ENCODE assay signal across 15 mouse cellular contexts in genomic region chr19:25385981-25386380, GRCm38 (mm10).
DNase-seq lines count a peak whose midpoint lies in the region; ATAC-seq and TF ChIP-seq lines count a peak whose summit lies in the region.
"Had no signal": no experiment of that assay in that cellular context is flagged by ENCODE, and none has a peak within 500 bp of the region (broad histone marks: within the 10 kb centered on the region; RNA-seq: fewer than 3 reads in every experiment).

No protein-coding gene starts in this region.

- peaks cover 20% of the 10 kb centered on the region; the same call in 1 of the 2 replicates for H3K79me2 ChIP-seq in liver, adult 2 months (ENCODE audit: control insufficient read depth, insufficient read depth, low read length)
- H3K79me2 ChIP-seq in myocyte (ENCODE audit: control insufficient read depth, insufficient read depth), result no peaks in the 10 kb centered on the region

- no peaks in the 10 kb centered on the region for H3K36me3 ChIP-seq in liver, adult 2 months (ENCODE audit: control insufficient read depth, insufficient read depth, low read length)
- no peaks in the 10 kb centered on the region for H3K36me3 ChIP-seq in liver, embryonic 12.5 days
- H3K36me3 ChIP-seq in heart, embryonic 14.5 days (ENCODE audit: control insufficient read depth, insufficient read depth, low read length), result peaks cover 3% of the 10 kb centered on the region; the same call in 1 of the 2 replicates
- no peaks in the 10 kb centered on the region for H3K36me3 ChIP-seq in myocyte (ENCODE audit: control insufficient read depth, insufficient read depth)
- H3K36me3 ChIP-seq: midbrain, embryonic 12.5 days had no signal

- in situ Hi-C loops in Patski (cut with MboI; ENCODE audit: low pct_unique_long_range_greater_than_20kb), result no loop called here

- H3K9me3 ChIP-seq in liver, embryonic 12.5 days (replicated peaks), result no peaks in the 10 kb centered on the region
- H3K9me3 ChIP-seq in heart, embryonic 14.5 days (ENCODE audit: control insufficient read depth, low read length), result no peaks in the 10 kb centered on the region
- H3K9me3 ChIP-seq: forebrain, embryonic 13.5 days; midbrain, embryonic 12.5 days had no signal

- H3K4me3 ChIP-seq in liver, adult 2 months (ENCODE audit: insufficient read depth, low read depth, low read length), result no peak overlapping the region
- no peak overlapping the region for H3K4me3 ChIP-seq in liver, embryonic 12.5 days
- 0 out of 4 replicates have a peak overlapping the region, but pooled peaks have one; percentile 1 to 2 for H3K4me3 ChIP-seq in heart, embryonic 14.5 days (ENCODE audit: control insufficient read depth in 1 of 2, insufficient read depth in 1 of 2, low read depth in 1 of 2, low read length in 2 of 2)
- H3K4me3 ChIP-seq in myocyte, result no peak overlapping the region
- H3K4me3 ChIP-seq: forebrain, embryonic 13.5 days; midbrain, embryonic 12.5 days had no signal

- H3K4me1 ChIP-seq in liver, adult 2 months (ENCODE audit: control insufficient read depth, insufficient read depth, low read length), result peaks cover 23% of the 10 kb centered on the region
- peaks cover 15% of the 10 kb centered on the region; the same call in 1 of the 2 replicates for H3K4me1 ChIP-seq in liver, embryonic 12.5 days
- peaks cover 28 to 61% of the 10 kb centered on the region in 2 experiments for H3K4me1 ChIP-seq in heart, embryonic 14.5 days (ENCODE audit: control insufficient read depth in 2 of 2, insufficient read depth in 2 of 2, low read length in 2 of 2)

- TF ChIP-seq POLR2A in liver, adult 2 months (IDR thresholded peaks at IDR 0.05; ENCODE audit: extremely low read depth, insufficient read depth, low read length), result no peak
- TF ChIP-seq POLR2A in myocyte (IDR thresholded peaks at IDR 0.05; ENCODE audit: insufficient read length, low read depth), result no peak

- H3K4me2 ChIP-seq in liver, embryonic 12.5 days, result no peak overlapping the region
- H3K4me2 ChIP-seq in heart, embryonic 14.5 days (ENCODE audit: low read length), result peak overlapping the region; percentile 55
- H3K4me2 ChIP-seq in myocyte (ENCODE audit: low read depth), result peak overlapping the region; percentile 57
- H3K4me2 ChIP-seq: forebrain, embryonic 13.5 days; hindbrain, embryonic 14.5 days; midbrain, embryonic 12.5 days had no signal

- TF ChIP-seq CTCF in liver, adult 2 months (IDR thresholded peaks at IDR 0.05; ENCODE audit: low read depth, low read length), result no peak
- no peak for TF ChIP-seq CTCF in Patski (IDR thresholded peaks at IDR 0.05)

- H3ac ChIP-seq in myocyte (ENCODE audit: control insufficient read depth, insufficient read length), result no peak overlapping the region

- no peaks in the 10 kb centered on the region for H3K27me3 ChIP-seq in liver, adult 2 months (ENCODE audit: control insufficient read depth, insufficient read depth, low read length)
- 0 out of 2 replicates have a peak, but pooled peaks cover 5% of the 10 kb centered on the region for H3K27me3 ChIP-seq in liver, embryonic 12.5 days (replicated peaks)
- no peaks in the 10 kb centered on the region for H3K27me3 ChIP-seq in Patski
- no peaks in the 10 kb centered on the region for H3K27me3 ChIP-seq in heart, embryonic 14.5 days (ENCODE audit: control insufficient read depth, insufficient read depth, low read length)
- H3K27me3 ChIP-seq in myocyte (ENCODE audit: control insufficient read depth, insufficient read depth, insufficient read length), result no peaks in the 10 kb centered on the region
- H3K27me3 ChIP-seq: forebrain, embryonic 13.5 days; midbrain, embryonic 12.5 days had no signal

- peak overlapping the region; percentile 64 for H3K27ac ChIP-seq in liver, adult 2 months (replicated peaks; ENCODE audit: insufficient read depth, low read depth, low read length)
- no peak overlapping the region for H3K27ac ChIP-seq in liver, embryonic 12.5 days
- peak overlapping the region; percentile 43 to 65 for H3K27ac ChIP-seq in heart, embryonic 14.5 days (replicated peaks in 1 of 2; ENCODE audit: control insufficient read depth in 1 of 2, insufficient read depth in 1 of 2, low read depth in 2 of 2, low read length in 2 of 2)
- H3K27ac ChIP-seq: forebrain, embryonic 13.5 days; hindbrain, embryonic 14.5 days; midbrain, embryonic 12.5 days had no signal

- H3K9ac ChIP-seq in liver, adult 2 months (ENCODE audit: low read depth, low read length), result no peak overlapping the region
- H3K9ac ChIP-seq in liver, embryonic 12.5 days, result no peak overlapping the region
- H3K9ac ChIP-seq in heart, embryonic 14.5 days (ENCODE audit: low read length), result peak overlapping the region; percentile 25; the same call in 1 of the 2 replicates
- H3K9ac ChIP-seq: forebrain, embryonic 13.5 days; hindbrain, embryonic 14.5 days; midbrain, embryonic 12.5 days had no signal

- peak; percentile 93 for DNase-seq in liver, adult 2 months (ENCODE audit: extremely low read depth, low read depth, low spot score)
- DNase-seq in Patski (ENCODE audit: low read depth, low spot score) (no peak), adipocyte (ENCODE audit: low spot score) (no peak)
- no peak for DNase-seq in embryo, embryonic 10.5 days (ENCODE audit: low spot score)
- DNase-seq: cerebellum, adult 18-20 months; kidney, adult 18-20 months; kidney, postnatal 36 days; lung, postnatal 4 days had no signal

- CTCF ChIA-PET in Patski (lab: Charles Lee), result interaction anchor here (0.9 to 1.9 kb wide), 5 partner anchors 11 to 21 kb away, joined by 3 to 6 read pairs (median 5); no protein-coding TSS in a partner anchor

- WGBS in liver, adult 2 months, result 23% methylated on average over 8 of the region's 8 CpGs
- 54% methylated on average over 8 of the region's 8 CpGs for WGBS in liver, embryonic 12.5 days (ENCODE audit: insufficient replicate concordance)
- WGBS in heart, embryonic 14.5 days, result 28% methylated on average over 8 of the region's 8 CpGs

- POLR2A ChIA-PET in Patski (lab: Charles Lee), result interaction anchor here (1.2 kb wide), 1 partner anchor 49 kb away, joined by 3 read pairs; no protein-coding TSS in a partner anchor

- no peak for ATAC-seq in liver, embryonic 12.5 days
- ATAC-seq in Patski, result peak; percentile 26
- ATAC-seq in heart, embryonic 14.5 days (ENCODE audit: insufficient number of reproducible peaks, insufficient read depth, low FRiP score, low read depth), result peak; percentile 67
- ATAC-seq: activated CD4-positive, CD25-positive, alpha-beta regulatory T cell, adult 4 months; forebrain, embryonic 13.5 days had no signal

TF ChIP-seq in myocyte, 11 proteins besides CTCF, POLR2A, EP300 and RAD21:
- TF ChIP-seq E2F4 (IDR thresholded peaks at IDR 0.05; ENCODE audit: insufficient read depth) (no peak), MYOG (IDR thresholded peaks at IDR 0.05; ENCODE audit: control insufficient read depth in 1 of 3, insufficient read depth in 1 of 3, insufficient read length in 2 of 3, low read depth in 2 of 3) (peak in 1 of 3 experiments; percentile 7)

Comparison
In these comparisons a context has a peak if more than half of its experiments do, and no peak if none do; other contexts are left out.
1. H3K4me3 ChIP-seq: peak in heart, embryonic 14.5 days (2 of 2); none in liver, adult 2 months (single experiment), liver, embryonic 12.5 days (single experiment) and myocyte (single experiment).